Comparison of ENCODE assay signal across 9 mouse cellular contexts in the genomic region with DNA sequence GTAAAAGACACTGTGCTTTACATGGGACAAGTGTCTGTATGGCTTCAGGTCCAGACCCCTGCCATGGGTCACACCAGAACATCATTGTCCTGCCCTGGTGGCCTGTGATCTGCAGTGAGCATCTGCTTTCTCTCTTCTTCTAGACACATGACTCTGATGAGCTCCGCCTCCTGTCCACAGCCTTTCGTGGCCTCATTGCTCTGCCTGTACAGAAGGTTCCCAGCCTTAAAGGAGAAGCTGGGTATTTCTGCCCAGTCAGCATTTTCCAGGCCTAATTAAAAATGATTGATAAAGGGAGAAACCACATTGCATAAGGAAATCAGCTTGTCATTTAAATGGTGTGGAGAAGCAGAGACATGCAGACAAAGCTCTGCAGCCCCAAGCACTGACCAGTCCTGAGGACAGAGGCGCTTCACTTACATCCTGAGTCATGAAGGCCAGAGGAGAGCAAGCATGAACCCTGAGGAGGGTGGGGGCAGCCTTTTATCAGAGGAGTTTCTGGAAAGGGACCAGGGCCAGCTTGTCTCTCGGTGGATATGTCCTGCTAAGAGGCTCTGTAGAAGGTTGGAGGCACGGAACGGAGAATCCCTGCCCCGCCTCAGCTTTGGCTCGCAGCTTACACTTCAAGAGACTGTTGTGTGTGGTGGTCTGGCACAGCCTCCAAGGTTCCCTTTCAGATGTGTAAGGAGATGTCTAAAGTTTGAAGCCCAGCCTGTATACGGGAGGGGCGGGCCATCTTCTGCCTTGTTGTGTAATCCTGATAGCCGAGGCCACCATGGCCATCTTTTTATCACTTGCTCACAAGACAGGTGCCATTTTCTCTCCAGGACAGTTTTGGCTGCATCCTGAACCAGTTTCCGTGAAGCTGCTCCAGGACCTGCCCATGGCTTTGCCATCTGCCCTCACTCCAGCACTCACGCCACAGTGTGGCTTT.
DNase-seq lines count a peak whose midpoint lies in the region; ATAC-seq and TF ChIP-seq lines count a peak whose summit lies in the region.
"Had no signal": no experiment of that assay in that cellular context is flagged by ENCODE, and none has a peak within 500 bp of the region (broad histone marks: within the 10 kb centered on the region; RNA-seq: fewer than 3 reads in every experiment).

No protein-coding gene starts in this region.

- peak; percentile 38 for DNase-seq in neural tube, embryonic 11.5 days (ENCODE audit: low spot score)
- no peak for DNase-seq in neural tube, embryonic 10.5 days (ENCODE audit: extremely low spot score, low spot score)
- peak; percentile 59 for DNase-seq in cerebellum, adult 8-10 months
- DNase-seq in heart, postnatal 0 days (ENCODE audit: low spot score), result peak; percentile 62
- no peak for DNase-seq in thymus, adult 2 months
- no peak for DNase-seq in spleen, postnatal 10 days (ENCODE audit: low spot score in 2 of 2)
- no peak for DNase-seq in spleen, postnatal 36 days (ENCODE audit: low spot score in 2 of 2)

- ATAC-seq in neural tube, embryonic 11.5 days (ENCODE audit: insufficient read depth, low FRiP score, low TSS enrichment), result peak; percentile 42
- peak; percentile 71; the same call in 1 of the 2 replicates for ATAC-seq in heart, postnatal 0 days (ENCODE audit: insufficient read depth, low read depth)

- H3K9me3 ChIP-seq in neural tube, embryonic 11.5 days (ENCODE audit: control insufficient read depth, low read length), result no peaks in the 10 kb centered on the region
- H3K9me3 ChIP-seq in heart, postnatal 0 days (replicated peaks; ENCODE audit: control insufficient read depth, low read length), result no peaks in the 10 kb centered on the region
- H3K9me3 ChIP-seq: embryonic facial prominence, embryonic 13.5 days had no signal

- no peaks in the 10 kb centered on the region for H3K27me3 ChIP-seq in neural tube, embryonic 11.5 days (ENCODE audit: control insufficient read depth, insufficient read depth, low read length)
- H3K27me3 ChIP-seq in heart, postnatal 0 days (ENCODE audit: control insufficient read depth, insufficient read depth, low read length), result no peaks in the 10 kb centered on the region
- no peaks in the 10 kb centered on the region for H3K27me3 ChIP-seq in thymus, adult 2 months (ENCODE audit: control insufficient read depth, insufficient read depth, low read length)
- H3K27me3 ChIP-seq: embryonic facial prominence, embryonic 13.5 days had no signal

- TF ChIP-seq EP300 in heart, postnatal 0 days (IDR thresholded peaks at IDR 0.05; ENCODE audit: low read depth), result no peak

- H3K9ac ChIP-seq in neural tube, embryonic 11.5 days (ENCODE audit: low read length), result no peak overlapping the region
- H3K9ac ChIP-seq in heart, postnatal 0 days (replicated peaks; ENCODE audit: low read depth, low read length), result no peak overlapping the region
- H3K9ac ChIP-seq: embryonic facial prominence, embryonic 13.5 days had no signal

- H3K4me3 ChIP-seq in neural tube, embryonic 11.5 days (ENCODE audit: low read depth, low read length), result no peak overlapping the region
- no peak overlapping the region for H3K4me3 ChIP-seq in heart, postnatal 0 days (ENCODE audit: low read depth, low read length)
- no peak overlapping the region for H3K4me3 ChIP-seq in macrophage (ENCODE audit: inconsistent target)
- H3K4me3 ChIP-seq in thymus, adult 2 months (ENCODE audit: control insufficient read depth, insufficient read depth, low read length), result no peak overlapping the region
- H3K4me3 ChIP-seq: embryonic facial prominence, embryonic 13.5 days had no signal

- TF ChIP-seq CTCF in heart, postnatal 0 days (IDR thresholded peaks at IDR 0.05; ENCODE audit: low read depth), result no peak
- TF ChIP-seq CTCF in thymus, adult 2 months (IDR thresholded peaks at IDR 0.05; ENCODE audit: borderline replicate concordance, control insufficient read depth, extremely low read depth, insufficient read depth, low read length, poor library complexity), result no peak

- H3K79me2 ChIP-seq in macrophage (ENCODE audit: inconsistent target), result no peaks in the 10 kb centered on the region; the same call in 1 of the 2 replicates

- no peak for TF ChIP-seq POLR2A in thymus, adult 2 months (IDR thresholded peaks at IDR 0.05; ENCODE audit: control insufficient read depth, extremely low read depth, insufficient read depth, low read length, poor library complexity)

- peak overlapping the region; percentile 27; the same call in 1 of the 2 replicates for H3K27ac ChIP-seq in neural tube, embryonic 11.5 days (ENCODE audit: low read depth, low read length)
- no peak overlapping the region for H3K27ac ChIP-seq in heart, postnatal 0 days (ENCODE audit: low read depth)
- H3K27ac ChIP-seq in macrophage, result peak overlapping the region; percentile 35
- H3K27ac ChIP-seq in thymus, adult 2 months (ENCODE audit: control insufficient read depth, insufficient read depth, low read length), result no peak overlapping the region
- H3K27ac ChIP-seq: embryonic facial prominence, embryonic 13.5 days had no signal

- H3K4me2 ChIP-seq in neural tube, embryonic 11.5 days (ENCODE audit: low read depth), result no peak overlapping the region
- H3K4me2 ChIP-seq in heart, postnatal 0 days (ENCODE audit: low read depth, low read length), result no peak overlapping the region
- H3K4me2 ChIP-seq: embryonic facial prominence, embryonic 13.5 days had no signal

- H3K36me3 ChIP-seq in neural tube, embryonic 11.5 days (ENCODE audit: control insufficient read depth, insufficient read depth, low read length), result no peaks in the 10 kb centered on the region; the same call in 1 of the 2 replicates
- H3K36me3 ChIP-seq in heart, postnatal 0 days (replicated peaks; ENCODE audit: control insufficient read depth, insufficient read depth, low read length), result no peaks in the 10 kb centered on the region
- no peaks in the 10 kb centered on the region for H3K36me3 ChIP-seq in macrophage (ENCODE audit: inconsistent target)
- no peaks in the 10 kb centered on the region for H3K36me3 ChIP-seq in thymus, adult 2 months (ENCODE audit: control insufficient read depth, insufficient read depth, low read length)
- H3K36me3 ChIP-seq: embryonic facial prominence, embryonic 13.5 days had no signal

- 71% methylated on average over 13 of the region's 13 CpGs for WGBS in neural tube, embryonic 11.5 days
- WGBS in heart, postnatal 0 days, result 45% methylated on average over 13 of the region's 13 CpGs
- 81% methylated on average over 13 of the region's 13 CpGs for WGBS in macrophage (ENCODE audit: missing documents)
- WGBS in thymus, adult 2 months, result 81% methylated on average over 13 of the region's 13 CpGs

- H3K4me1 ChIP-seq in neural tube, embryonic 11.5 days (ENCODE audit: control insufficient read depth, insufficient read depth, low read length), result peaks cover 12% of the 10 kb centered on the region
- H3K4me1 ChIP-seq in heart, postnatal 0 days (ENCODE audit: control insufficient read depth, insufficient read depth), result peaks cover 29% of the 10 kb centered on the region
- H3K4me1 ChIP-seq in thymus, adult 2 months (replicated peaks; ENCODE audit: control insufficient read depth, insufficient read depth, low read length), result peaks cover 28% of the 10 kb centered on the region

Comparison
In these comparisons a context has a peak if more than half of its experiments do, and no peak if none do; other contexts are left out.
1. DNase-seq: peak in neural tube, embryonic 11.5 days (single experiment), cerebellum, adult 8-10 months (single experiment) and heart, postnatal 0 days (single experiment); none in neural tube, embryonic 10.5 days (single experiment), thymus, adult 2 months (single experiment), spleen, postnatal 10 days (0 of 2) and spleen, postnatal 36 days (0 of 2).
2. H3K27ac ChIP-seq: peak in neural tube, embryonic 11.5 days (single experiment) and macrophage (single experiment); none in heart, postnatal 0 days (single experiment) and thymus, adult 2 months (single experiment).